Mouse (Mus musculus): ENCODE data around the gene Tlr4. TPM values are rescaled to one million over a fixed set of nuclear protein-coding genes. Genes with fewer than 3 reads are reported as not detected.

The Tlr4 gene
- polyA plus RNA-seq (2011; ENCODE audit: insufficient read length, low read depth, missing spikeins) = 11.5 and 13.7 TPM in 2 replicates

- peak; percentile 52 for TF ChIP-seq POLR2A (IDR thresholded peaks at IDR 0.05; ENCODE audit: low read depth, low read length)
- TF ChIP-seq CTCF (IDR thresholded peaks at IDR 0.05; ENCODE audit: borderline replicate concordance, insufficient read depth, low read length) = no peak
- peak within 1 kb of the TSS; percentile 75 for H3K27ac ChIP-seq (ENCODE audit: insufficient read depth, low read length)
- no peaks in the 10 kb centered on the region for H3K4me1 ChIP-seq (ENCODE audit: control insufficient read depth, insufficient read depth, low read length)
- H3K4me3 ChIP-seq (ENCODE audit: insufficient read depth, low read length) = peak within 1 kb of the TSS; percentile 32
Observed at GRCm38 (mm10) chr4:66827463-66828162, at the start of gene Tlr4. Gene Tlr4 (plus strand): TSS chr4:66827584.

DNA sequence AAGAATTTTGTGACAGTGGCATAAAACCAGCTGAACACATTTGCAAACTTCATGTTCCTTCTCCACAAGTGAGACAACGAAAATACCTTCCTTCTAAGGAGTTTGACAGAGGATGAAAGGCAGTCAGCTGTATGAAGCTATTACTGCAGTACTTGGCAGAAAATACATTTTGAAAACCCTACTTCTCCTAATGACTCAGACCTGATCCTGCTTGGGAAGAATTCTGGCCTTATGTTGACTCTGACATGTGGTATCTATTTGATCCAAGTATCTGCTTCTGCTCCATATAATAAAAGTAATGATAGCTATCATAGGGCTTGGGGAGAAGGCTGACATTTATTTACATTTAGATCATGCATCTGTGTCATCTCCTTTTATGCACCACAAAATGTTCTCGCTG is 33.1 kb upstream of the Tlr4 start:
- TF ChIP-seq CTCF (IDR thresholded peaks at IDR 0.05; ENCODE audit: borderline replicate concordance, insufficient read depth, low read length) (no peak), POLR2A (IDR thresholded peaks at IDR 0.05; ENCODE audit: low read depth, low read length) (no peak)
- Histone ChIP-seq H3K4me3 (ENCODE audit: insufficient read depth, low read length) (no peak overlapping the region), H3K27ac (ENCODE audit: insufficient read depth, low read length) (peak overlapping the region; percentile 47), H3K4me1 (ENCODE audit: control insufficient read depth, insufficient read depth, low read length) (0 out of 2 replicates have a peak, but pooled peaks cover 3% of the 10 kb centered on the region)

- H3K4me1 ChIP-seq (ENCODE audit: control insufficient read depth, insufficient read depth, low read length) = peaks cover 3% of the 10 kb centered on the region; the same call in 1 of the 2 replicates
- no peak overlapping the region for H3K27ac ChIP-seq (ENCODE audit: insufficient read depth, low read length)
- no peak overlapping the region for H3K4me3 ChIP-seq (ENCODE audit: insufficient read depth, low read length)
- TF ChIP-seq POLR2A (IDR thresholded peaks at IDR 0.05; ENCODE audit: low read depth, low read length) = no peak
- no peak for TF ChIP-seq CTCF (IDR thresholded peaks at IDR 0.05; ENCODE audit: borderline replicate concordance, insufficient read depth, low read length)
Observed at GRCm38 (mm10) chr4:66796683-66797082, 30.7 kb upstream of the Tlr4 start.

DNA sequence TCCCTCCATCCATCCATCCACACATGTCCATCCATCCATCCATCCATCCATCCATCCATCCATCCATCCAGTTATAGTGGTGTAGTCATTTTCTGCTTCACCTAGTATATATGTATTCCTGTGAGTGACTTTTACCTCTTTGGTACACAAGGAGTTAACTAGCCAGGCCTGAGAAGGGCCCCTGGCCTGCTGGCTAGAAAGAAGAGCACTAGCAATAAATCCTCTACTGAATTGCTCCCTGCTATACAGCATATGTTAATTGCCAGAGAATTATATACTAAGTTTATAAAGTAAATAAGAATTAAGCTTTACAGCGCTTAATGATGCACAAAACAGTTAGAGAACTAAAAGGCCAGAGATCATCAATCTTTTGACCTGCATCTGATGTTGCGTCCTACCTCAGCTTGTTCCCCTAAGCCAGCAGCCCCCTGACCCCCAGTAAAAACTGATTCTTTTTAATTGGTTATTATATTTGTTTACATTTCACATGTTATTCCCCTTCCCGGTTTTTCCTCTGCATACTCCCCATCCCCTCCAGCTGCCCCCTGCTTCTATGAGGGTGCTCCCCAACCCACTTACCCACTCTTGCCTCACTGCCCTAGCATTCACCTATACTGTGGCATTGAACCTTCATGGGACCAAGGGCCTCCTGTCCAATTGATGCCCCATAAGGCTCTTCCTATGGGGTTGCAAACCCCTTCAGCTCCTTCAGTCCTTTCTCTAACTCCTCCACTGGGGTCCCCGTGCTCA is 22.7 kb upstream of the Tlr4 start:
- no peak overlapping the region for H3K4me3 ChIP-seq (ENCODE audit: insufficient read depth, low read length)
- no peak for TF ChIP-seq CTCF (IDR thresholded peaks at IDR 0.05; ENCODE audit: borderline replicate concordance, insufficient read depth, low read length)
- no peak for TF ChIP-seq POLR2A (IDR thresholded peaks at IDR 0.05; ENCODE audit: low read depth, low read length)
- H3K4me1 ChIP-seq (ENCODE audit: control insufficient read depth, insufficient read depth, low read length) = no peaks in the 10 kb centered on the region; the same call in 1 of the 2 replicates
- no peak overlapping the region for H3K27ac ChIP-seq (ENCODE audit: insufficient read depth, low read length)

DNA sequence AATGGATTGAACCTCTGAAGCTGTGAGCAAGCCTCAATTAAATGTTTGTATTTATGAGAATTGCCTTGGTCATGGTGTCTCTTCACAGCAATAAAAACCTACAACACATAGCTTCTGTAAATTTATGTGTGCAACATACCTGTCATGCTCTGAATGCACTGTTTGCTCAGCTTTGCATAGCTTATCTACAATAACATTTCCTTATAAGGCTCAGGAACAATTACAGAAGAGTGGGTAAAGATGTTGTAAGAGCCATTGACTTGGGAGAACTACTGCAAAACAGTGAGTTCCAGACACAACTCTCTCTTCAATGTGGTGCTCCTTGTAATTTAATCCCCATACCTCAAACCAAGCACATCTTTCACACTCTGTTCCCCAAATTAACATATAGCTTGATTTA is 21.6 kb upstream of the Tlr4 start:
- Histone ChIP-seq H3K4me1 (ENCODE audit: control insufficient read depth, insufficient read depth, low read length) (no peaks in the 10 kb centered on the region; the same call in 1 of the 2 replicates), H3K27ac (ENCODE audit: insufficient read depth, low read length) (no peak overlapping the region), H3K4me3 (ENCODE audit: insufficient read depth, low read length) (no peak overlapping the region)
- TF ChIP-seq CTCF (IDR thresholded peaks at IDR 0.05; ENCODE audit: borderline replicate concordance, insufficient read depth, low read length) = no peak
- no peak for TF ChIP-seq POLR2A (IDR thresholded peaks at IDR 0.05; ENCODE audit: low read depth, low read length)

GRCm38 (mm10) chr4:66816364-66817026 is 10.9 kb upstream of the Tlr4 start:
- TF ChIP-seq POLR2A (IDR thresholded peaks at IDR 0.05; ENCODE audit: low read depth, low read length) = no peak
- no peak for TF ChIP-seq CTCF (IDR thresholded peaks at IDR 0.05; ENCODE audit: borderline replicate concordance, insufficient read depth, low read length)
- no peak overlapping the region for H3K4me3 ChIP-seq (ENCODE audit: insufficient read depth, low read length)
- no peak overlapping the region; the same call in 1 of the 2 replicates for H3K27ac ChIP-seq (ENCODE audit: insufficient read depth, low read length)
- H3K4me1 ChIP-seq (ENCODE audit: control insufficient read depth, insufficient read depth, low read length) = peaks cover 3% of the 10 kb centered on the region; the same call in 1 of the 2 replicates

GRCm38 (mm10) chr4:66821171-66821570 is 6.2 kb upstream of the Tlr4 start:
- no peak overlapping the region for H3K4me3 ChIP-seq (ENCODE audit: insufficient read depth, low read length)
- no peak overlapping the region for H3K27ac ChIP-seq (ENCODE audit: insufficient read depth, low read length)
- H3K4me1 ChIP-seq (ENCODE audit: control insufficient read depth, insufficient read depth, low read length) = peaks cover 3% of the 10 kb centered on the region; the same call in 1 of the 2 replicates
- TF ChIP-seq CTCF (IDR thresholded peaks at IDR 0.05; ENCODE audit: borderline replicate concordance, insufficient read depth, low read length) (no peak), POLR2A (IDR thresholded peaks at IDR 0.05; ENCODE audit: low read depth, low read length) (no peak)

GRCm38 (mm10) chr4:66821764-66822163 is 5.6 kb upstream of the Tlr4 start:
- Histone ChIP-seq H3K4me3 (ENCODE audit: insufficient read depth, low read length) (no peak overlapping the region), H3K4me1 (ENCODE audit: control insufficient read depth, insufficient read depth, low read length) (no peaks in the 10 kb centered on the region)
- TF ChIP-seq POLR2A (IDR thresholded peaks at IDR 0.05; ENCODE audit: low read depth, low read length) (no peak), CTCF (IDR thresholded peaks at IDR 0.05; ENCODE audit: borderline replicate concordance, insufficient read depth, low read length) (no peak)

DNA sequence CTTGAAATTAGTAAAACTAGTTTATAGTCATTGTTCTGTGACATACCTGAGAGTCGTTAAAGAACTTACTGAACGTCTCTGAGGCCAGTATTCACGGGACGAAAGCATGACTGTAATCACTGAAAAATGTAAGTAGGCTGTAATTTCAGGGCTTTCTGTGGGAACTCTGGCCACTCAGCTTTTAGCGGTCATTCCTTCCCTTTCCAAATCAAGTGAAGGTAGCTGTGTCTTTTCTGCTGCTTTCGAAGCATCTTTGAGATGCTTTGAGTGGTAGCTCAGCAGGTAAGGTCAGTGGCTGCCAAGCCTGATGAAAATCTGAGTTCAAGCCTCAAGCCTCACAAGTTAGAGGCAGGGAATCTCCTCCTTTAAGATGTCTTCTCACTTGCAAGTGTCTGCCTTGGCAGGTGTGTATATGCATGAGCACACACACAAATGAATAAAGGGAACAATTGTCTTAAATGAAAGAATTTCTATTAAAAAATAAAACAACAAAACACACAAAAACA is 832 bp downstream of the Tlr4 start:
- Histone ChIP-seq H3K27ac (ENCODE audit: insufficient read depth, low read length) (peak overlapping the region; percentile 75), H3K4me1 (ENCODE audit: control insufficient read depth, insufficient read depth, low read length) (no peaks in the 10 kb centered on the region), H3K4me3 (ENCODE audit: insufficient read depth, low read length) (peak overlapping the region; percentile 32)
- TF ChIP-seq CTCF (IDR thresholded peaks at IDR 0.05; ENCODE audit: borderline replicate concordance, insufficient read depth, low read length) (no peak), POLR2A (IDR thresholded peaks at IDR 0.05; ENCODE audit: low read depth, low read length) (no peak)

More at GRCm38 (mm10) chr4:66821764-66822163, 5.6 kb upstream of the Tlr4 start:
- no peak overlapping the region for H3K27ac ChIP-seq (ENCODE audit: insufficient read depth, low read length)

Measured in embryonic fibroblast, embryonic 13.5 days (primary cell).